Mouse (Mus musculus) limb, embryonic 15.5 days (tissue): ENCODE measurements at regions not wholly inside any gene's neighbourhood (a gene's known extent, or its start where the extent isn't known, plus 50 kb on each side); places are given as distances from the start of the nearest gene placed in this dataset.
A peak's percentile ranks its signal among the peaks of the same experiment; 100 is the strongest.

Source experiments
- ATAC-seq: fragments of 200-750 bp; cut with Nextera tagmentation; 2 replicates; pipeline ENCODE4 v1.8.0; 2017; ENCODE audit warnings: low read depth, moderate TSS enrichment; ENCODE audit not compliant: insufficient number of reproducible peaks, low FRiP score, low TSS enrichment
- H3K27ac ChIP-seq: fragments of 300-500 bp; sonication (generic); 2 replicates; pipeline ENCODE4 v1.5.1; 2015; ENCODE audit warnings: moderate library complexity, mild to moderate bottlenecking, inconsistent platforms
- H3K27me3 ChIP-seq: fragments of 300-500 bp; sonication (generic); 2 replicates; pipeline ENCODE4 v1.6.1; 2015; ENCODE audit warnings: inconsistent platforms
- H3K36me3 ChIP-seq: fragments of 300-500 bp; sonication (generic); 2 replicates; pipeline ENCODE4 v1.6.1; 2015; ENCODE audit warnings: inconsistent platforms
- H3K4me1 ChIP-seq: fragments of 300-500 bp; sonication (generic); 2 replicates; pipeline ENCODE4 v1.6.1; 2015; ENCODE audit warnings: inconsistent platforms
- H3K4me2 ChIP-seq: fragments of 300-500 bp; sonication (generic); 2 replicates; pipeline ENCODE4 v1.6.1; 2015; ENCODE audit warnings: mild to moderate bottlenecking, inconsistent platforms
- H3K4me3 ChIP-seq: fragments of 300-500 bp; sonication (generic); 2 replicates; pipeline ENCODE4 v1.5.1; 2015; ENCODE audit warnings: mild to moderate bottlenecking, inconsistent platforms
- H3K9ac ChIP-seq: fragments of 300-500 bp; sonication (generic); 2 replicates; pipeline ENCODE4 v1.6.1; 2015; ENCODE audit warnings: inconsistent platforms
- H3K9me3 ChIP-seq: fragments of 300-500 bp; sonication (generic); 2 replicates; pipeline ENCODE4 v1.6.1; 2016; ENCODE audit warnings: inconsistent platforms
- WGBS: fragments of 180-500 bp; shearing (Covaris S2); methylation state at CpG from one replicate; pipeline ENCODE4 v1.1.7; 2015; 5-methylcytosine and 5-hydroxymethylcytosine counted together

DNA sequence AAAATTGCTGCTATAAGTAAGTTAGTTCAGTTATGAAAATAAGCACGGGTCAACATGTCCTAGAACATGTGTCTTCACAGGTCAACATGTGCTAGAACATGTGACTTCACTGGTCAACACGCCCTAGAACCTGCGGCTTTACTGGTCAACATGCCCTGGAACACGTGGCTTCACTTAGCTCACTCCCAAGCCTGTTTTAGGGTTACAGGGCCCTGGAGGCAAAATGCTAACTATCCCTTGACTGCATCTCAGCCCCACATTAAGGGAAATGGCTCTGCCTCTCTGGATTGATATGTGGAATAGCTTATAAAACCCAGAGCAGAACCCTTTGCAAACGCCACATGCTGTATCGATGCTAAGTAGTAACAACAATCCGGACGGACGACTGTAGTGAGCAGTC is 67.8 kb downstream of the Nkx6-1 start:
- Histone ChIP-seq H3K27me3 (no peaks in the 10 kb centered on the region), H3K9ac (no peak overlapping the region), H3K4me3 (no peak overlapping the region), H3K27ac (no peak overlapping the region), H3K9me3 (no peaks in the 10 kb centered on the region), H3K4me1 (no peaks in the 10 kb centered on the region), H3K36me3 (no peaks in the 10 kb centered on the region), H3K4me2 (no peak overlapping the region)
- no peak for ATAC-seq
- 58% methylated on average over 9 of the region's 9 CpGs for WGBS

DNA sequence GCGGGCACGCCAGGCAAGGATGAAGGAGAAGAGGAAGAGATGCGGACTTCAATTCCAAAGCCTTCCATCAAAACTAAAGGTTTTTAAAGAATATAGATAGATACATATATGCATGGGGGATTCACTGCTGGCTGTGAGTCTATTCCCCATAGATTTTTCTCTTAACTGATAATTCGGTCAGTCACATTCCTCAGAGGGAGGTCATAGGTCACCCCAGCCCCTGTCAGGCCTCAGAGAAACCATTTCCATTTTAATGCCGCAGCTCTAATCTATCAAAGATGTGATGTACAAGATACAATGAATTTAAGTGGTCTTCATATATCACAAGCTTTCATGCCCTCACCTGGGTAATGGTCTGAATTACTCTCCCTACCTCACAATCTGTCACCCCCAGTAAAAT is 73.6 kb downstream of the Nkx6-1 start:
- 72% methylated on average over 5 of the region's 5 CpGs for WGBS
- Histone ChIP-seq H3K4me3 (no peak overlapping the region), H3K27ac (no peak overlapping the region), H3K9ac (no peak overlapping the region), H3K9me3 (no peaks in the 10 kb centered on the region), H3K36me3 (no peaks in the 10 kb centered on the region), H3K27me3 (no peaks in the 10 kb centered on the region), H3K4me2 (no peak overlapping the region), H3K4me1 (no peaks in the 10 kb centered on the region)
- no peak for ATAC-seq

DNA sequence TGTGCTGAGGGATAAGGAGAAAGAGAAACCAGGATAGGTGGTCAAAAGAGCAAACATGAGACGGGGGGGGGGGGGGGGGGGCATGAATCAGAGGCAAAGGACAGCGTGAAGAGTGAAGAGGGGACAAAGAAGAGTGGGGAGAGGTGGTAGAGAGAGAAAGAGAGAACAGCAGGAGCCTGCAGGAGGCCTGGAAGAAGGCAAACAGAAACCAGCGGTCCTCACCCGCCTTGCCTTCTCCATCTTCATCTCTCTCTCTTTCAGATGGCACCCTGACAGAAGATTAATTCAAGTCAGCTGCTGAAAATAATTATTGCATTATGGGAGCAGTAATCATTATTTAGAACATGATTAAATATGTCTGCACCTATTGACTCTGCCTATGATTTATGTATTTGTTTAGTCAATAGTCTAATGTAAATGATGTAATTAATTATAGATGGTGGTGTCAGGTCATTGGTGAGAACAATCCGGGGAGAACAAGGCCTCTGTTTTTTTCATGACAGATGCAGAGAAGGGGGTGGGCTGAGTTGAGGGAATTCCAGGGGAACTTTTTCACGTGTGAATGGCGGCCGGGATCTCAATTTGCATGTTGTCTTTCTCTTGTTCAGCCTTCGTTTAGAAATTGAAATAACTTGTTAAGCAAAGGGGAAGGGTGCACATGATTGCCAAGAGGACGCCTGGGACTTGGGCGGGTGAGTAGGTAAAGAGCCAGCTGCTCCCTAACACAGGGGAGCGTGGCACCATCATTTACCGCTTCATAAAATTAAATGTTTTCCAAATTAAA is 74.3 kb downstream of the Nkx6-1 start:
- Histone ChIP-seq H3K4me1 (no peaks in the 10 kb centered on the region), H3K9me3 (no peaks in the 10 kb centered on the region), H3K27ac (no peak overlapping the region), H3K4me3 (no peak overlapping the region), H3K4me2 (no peak overlapping the region), H3K27me3 (no peaks in the 10 kb centered on the region), H3K9ac (no peak overlapping the region), H3K36me3 (no peaks in the 10 kb centered on the region)
- WGBS: 58% methylated on average over 12 of the region's 13 CpGs
- no peak for ATAC-seq

DNA sequence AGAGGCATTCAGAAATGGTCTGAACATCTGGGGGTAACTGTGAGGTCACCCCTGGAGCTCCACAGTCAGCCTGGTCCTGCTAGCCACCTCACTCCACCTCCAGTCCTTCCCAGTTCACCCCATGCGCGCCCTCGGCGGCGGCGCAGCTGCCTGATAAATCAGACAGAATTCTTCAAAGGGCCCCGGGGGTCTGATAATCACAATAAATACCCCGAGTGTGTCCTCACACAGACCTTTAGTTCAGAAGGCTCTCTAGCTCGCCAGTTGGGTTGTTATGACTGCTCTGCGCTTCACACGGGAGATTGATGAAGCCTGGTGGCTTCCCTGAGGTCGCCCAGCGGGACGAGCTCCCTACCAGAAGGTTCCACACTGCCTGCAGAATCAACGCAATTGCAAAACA is 91.8 kb downstream of the Nkx6-1 start:
- H3K4me3 ChIP-seq: no peak overlapping the region
- no peaks in the 10 kb centered on the region for H3K9me3 ChIP-seq
- WGBS: 62% methylated on average over 15 of the region's 15 CpGs
- no peak overlapping the region for H3K27ac ChIP-seq
- no peaks in the 10 kb centered on the region for H3K36me3 ChIP-seq
- 0 out of 2 replicates have a peak, but pooled peaks cover 13% of the 10 kb centered on the region for H3K27me3 ChIP-seq
- no peak overlapping the region for H3K4me2 ChIP-seq
- H3K4me1 ChIP-seq: no peaks in the 10 kb centered on the region
- H3K9ac ChIP-seq: no peak overlapping the region
- no peak for ATAC-seq

DNA sequence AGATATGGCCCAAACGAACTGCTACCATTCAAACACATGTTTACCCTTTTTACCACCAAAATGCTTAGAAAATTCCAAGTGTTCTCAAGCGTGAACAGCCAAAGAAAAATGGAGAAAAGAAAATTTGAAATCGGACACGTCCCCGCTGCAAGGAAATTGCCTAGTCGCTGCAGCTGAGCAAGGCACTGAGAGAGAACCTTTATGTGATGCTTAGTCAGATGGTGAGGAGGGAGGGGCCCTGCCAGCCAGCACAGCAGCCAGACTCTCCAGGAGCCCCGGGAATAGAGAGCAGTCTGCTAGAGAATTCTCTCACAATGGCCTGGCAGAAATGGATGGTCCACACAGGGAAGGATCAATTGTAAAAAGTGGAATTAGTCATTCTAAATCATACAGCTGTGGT is 99.0 kb downstream of the Nkx6-1 start:
- no peak overlapping the region for H3K27ac ChIP-seq
- 36% methylated on average over 7 of the region's 7 CpGs for WGBS
- no peak overlapping the region for H3K4me3 ChIP-seq
- no peaks in the 10 kb centered on the region for H3K36me3 ChIP-seq
- no peaks in the 10 kb centered on the region for H3K27me3 ChIP-seq
- no peak overlapping the region for H3K4me2 ChIP-seq
- H3K9me3 ChIP-seq: no peaks in the 10 kb centered on the region
- ATAC-seq: no peak
- H3K4me1 ChIP-seq: no peaks in the 10 kb centered on the region
- H3K9ac ChIP-seq: no peak overlapping the region

DNA sequence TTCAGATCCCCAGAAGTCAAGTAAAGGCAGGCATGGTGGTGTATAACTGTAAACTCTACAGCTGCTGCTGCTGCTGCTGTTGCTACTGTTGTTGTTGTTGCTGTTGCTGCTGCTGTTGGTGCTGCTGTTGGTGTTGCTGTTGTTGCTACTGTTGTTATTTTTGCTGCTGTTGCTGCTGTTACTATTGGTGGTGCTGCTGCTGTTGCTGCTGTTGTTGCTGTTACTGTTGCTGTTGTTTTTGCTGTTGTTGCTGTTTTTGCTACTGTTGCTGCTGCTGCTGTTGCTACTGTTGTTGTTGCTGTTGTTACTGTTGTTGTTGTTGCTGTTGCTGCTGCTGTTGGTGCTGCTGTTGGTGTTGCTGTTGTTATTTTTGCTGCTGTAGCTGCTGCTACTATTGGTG is 104.4 kb downstream of the Nkx6-1 start:
- ATAC-seq: no peak
- H3K27me3 ChIP-seq: no peaks in the 10 kb centered on the region
- H3K36me3 ChIP-seq: no peaks in the 10 kb centered on the region
- H3K9ac ChIP-seq: no peak overlapping the region
- H3K4me2 ChIP-seq: no peak overlapping the region
- no peak overlapping the region for H3K4me3 ChIP-seq
- no peak overlapping the region for H3K27ac ChIP-seq
- peaks cover 6% of the 10 kb centered on the region; the same call in 1 of the 2 replicates for H3K4me1 ChIP-seq
- H3K9me3 ChIP-seq: no peaks in the 10 kb centered on the region

DNA sequence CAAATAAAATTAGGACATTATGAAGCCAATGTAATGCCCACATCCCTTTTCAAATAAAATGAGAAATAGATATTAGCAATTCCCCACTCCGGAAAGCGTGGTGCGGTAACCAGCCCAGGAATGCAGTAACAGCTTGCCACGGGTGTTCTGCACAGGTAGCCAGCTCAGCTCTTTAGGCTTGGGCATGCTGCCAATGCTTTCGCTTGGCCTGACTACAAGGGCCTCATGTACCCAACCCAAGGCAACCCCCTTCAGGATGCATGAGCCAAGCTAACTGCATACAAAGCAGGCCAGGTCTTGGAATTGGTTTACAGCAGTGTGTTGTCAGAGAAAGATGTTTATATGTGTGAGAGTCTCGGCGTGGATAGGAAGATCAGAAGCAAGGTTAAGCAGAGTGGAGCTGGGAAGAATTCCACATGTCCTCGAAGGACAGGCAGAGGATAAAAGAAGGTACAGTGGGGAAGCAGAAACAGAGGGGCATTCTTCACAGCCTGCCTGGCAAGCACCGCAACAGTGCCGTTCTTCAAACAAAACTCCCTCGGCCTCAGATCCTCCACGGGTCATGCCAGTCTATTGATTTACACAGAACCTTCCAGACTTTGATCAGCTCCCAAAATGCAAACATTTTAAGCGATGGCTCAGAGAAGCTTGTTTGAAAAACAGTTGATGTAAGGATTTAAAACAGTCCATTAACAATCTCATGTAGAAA is 106.4 kb downstream of the Nkx6-1 start:
- peaks cover 6% of the 10 kb centered on the region; the same call in 1 of the 2 replicates for H3K4me1 ChIP-seq
- H3K4me3 ChIP-seq: no peak overlapping the region
- H3K9ac ChIP-seq: no peak overlapping the region
- H3K27me3 ChIP-seq: no peaks in the 10 kb centered on the region
- H3K9me3 ChIP-seq: no peaks in the 10 kb centered on the region
- no peak overlapping the region; the same call in 1 of the 2 replicates for H3K27ac ChIP-seq
- ATAC-seq: no peak
- H3K4me2 ChIP-seq: no peak overlapping the region
- 53% methylated on average over 13 of the region's 13 CpGs for WGBS
- H3K36me3 ChIP-seq: no peaks in the 10 kb centered on the region

DNA sequence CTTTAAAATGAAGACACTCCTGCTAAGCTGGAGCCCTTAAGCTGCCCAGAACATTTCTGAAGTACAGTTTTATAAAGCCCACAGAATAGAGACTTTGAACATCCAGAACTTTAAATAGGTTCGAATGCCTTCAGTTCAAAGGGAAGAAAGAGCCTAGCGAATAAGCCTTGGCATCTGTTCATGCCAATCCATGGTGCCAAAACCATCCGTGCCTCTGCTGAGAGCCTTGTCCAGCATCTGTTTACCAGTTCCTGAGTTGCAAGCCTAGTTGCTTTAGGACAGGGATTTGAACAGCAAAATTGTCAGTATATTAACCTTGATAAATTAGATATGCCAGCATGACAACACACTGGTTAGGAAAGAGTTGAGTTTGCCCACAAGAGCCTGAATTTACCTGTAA is 107.6 kb downstream of the Nkx6-1 start:
- Histone ChIP-seq H3K27me3 (no peaks in the 10 kb centered on the region), H3K4me3 (no peak overlapping the region), H3K4me1 (peaks cover 6% of the 10 kb centered on the region; the same call in 1 of the 2 replicates), H3K9me3 (no peaks in the 10 kb centered on the region), H3K27ac (no peak overlapping the region), H3K9ac (no peak overlapping the region), H3K4me2 (no peak overlapping the region), H3K36me3 (no peaks in the 10 kb centered on the region)
- ATAC-seq: no peak
- WGBS: 72% methylated on average over 3 of the region's 3 CpGs

DNA sequence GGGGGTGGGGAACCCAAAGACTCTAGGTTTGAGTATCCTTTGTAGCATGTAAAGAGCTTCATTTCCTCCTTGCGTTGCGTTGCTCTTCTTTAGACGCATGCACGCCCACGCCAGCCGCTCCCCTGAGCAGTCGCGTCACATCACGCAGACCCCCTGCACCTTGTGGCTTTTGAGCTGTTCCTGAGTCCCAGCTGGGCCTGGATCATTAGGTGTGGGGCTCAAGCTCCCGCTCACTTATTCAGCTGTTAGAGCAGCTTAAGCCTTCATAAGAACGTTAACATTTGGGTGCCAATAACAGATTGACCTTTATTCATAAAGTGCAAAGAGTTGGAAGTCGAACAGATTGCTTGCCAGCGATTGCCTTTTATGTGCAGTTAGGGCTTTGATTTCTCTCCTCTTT is 121.5 kb downstream of the Nkx6-1 start:
- Histone ChIP-seq H3K4me2 (no peak overlapping the region), H3K36me3 (no peaks in the 10 kb centered on the region), H3K9ac (no peak overlapping the region), H3K4me1 (peaks cover 7% of the 10 kb centered on the region; the same call in 1 of the 2 replicates), H3K9me3 (no peaks in the 10 kb centered on the region), H3K27ac (no peak overlapping the region), H3K4me3 (no peak overlapping the region), H3K27me3 (peaks cover 41% of the 10 kb centered on the region)
- 31% methylated on average over 13 of the region's 13 CpGs for WGBS
- no peak for ATAC-seq

DNA sequence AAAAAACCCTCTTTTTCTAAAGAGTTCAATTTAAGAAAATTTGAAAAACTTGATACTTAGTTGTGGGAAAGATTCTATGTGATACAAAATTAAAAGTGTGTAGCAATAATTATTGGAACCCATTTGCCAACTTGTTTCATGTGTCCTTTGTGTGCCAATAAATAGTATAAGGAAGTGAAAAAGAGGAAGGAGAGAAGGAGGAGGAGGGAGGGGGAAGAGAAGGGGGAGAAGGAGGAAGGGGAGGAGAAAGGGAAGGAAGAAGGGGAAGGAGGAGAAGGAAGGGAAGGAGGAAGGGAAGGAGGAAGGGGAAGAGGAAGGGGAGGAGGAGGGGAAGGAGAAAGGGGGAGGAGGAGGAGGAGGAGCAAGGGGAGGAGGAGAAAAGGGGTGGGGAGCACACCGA is 125.0 kb downstream of the Nkx6-1 start:
- H3K27ac ChIP-seq: no peak overlapping the region
- WGBS: 29% methylated on average over 1 of the region's 1 CpGs
- no peak for ATAC-seq
- H3K4me3 ChIP-seq: no peak overlapping the region
- H3K9ac ChIP-seq: no peak overlapping the region
- no peaks in the 10 kb centered on the region for H3K36me3 ChIP-seq
- H3K4me1 ChIP-seq: peaks cover 17% of the 10 kb centered on the region; the same call in 1 of the 2 replicates
- H3K9me3 ChIP-seq: no peaks in the 10 kb centered on the region
- H3K27me3 ChIP-seq: peaks cover 46% of the 10 kb centered on the region
- no peak overlapping the region for H3K4me2 ChIP-seq

DNA sequence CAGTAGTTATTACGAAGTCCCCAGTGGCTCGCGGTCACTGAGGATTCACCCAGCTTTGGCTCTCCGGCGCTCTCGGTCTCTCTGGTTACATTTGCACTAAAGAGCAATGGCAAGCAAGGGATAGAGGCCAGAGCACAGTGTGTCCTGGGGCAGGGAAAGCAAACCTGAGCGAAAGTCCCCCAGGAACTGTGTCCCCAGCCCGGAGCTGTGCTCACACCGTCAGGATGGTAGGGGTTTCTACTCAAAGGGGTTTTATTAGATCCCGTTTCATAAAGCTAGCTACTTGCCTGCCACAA is 125.6 kb downstream of the Nkx6-1 start:
- peaks cover 44% of the 10 kb centered on the region for H3K27me3 ChIP-seq

DNA sequence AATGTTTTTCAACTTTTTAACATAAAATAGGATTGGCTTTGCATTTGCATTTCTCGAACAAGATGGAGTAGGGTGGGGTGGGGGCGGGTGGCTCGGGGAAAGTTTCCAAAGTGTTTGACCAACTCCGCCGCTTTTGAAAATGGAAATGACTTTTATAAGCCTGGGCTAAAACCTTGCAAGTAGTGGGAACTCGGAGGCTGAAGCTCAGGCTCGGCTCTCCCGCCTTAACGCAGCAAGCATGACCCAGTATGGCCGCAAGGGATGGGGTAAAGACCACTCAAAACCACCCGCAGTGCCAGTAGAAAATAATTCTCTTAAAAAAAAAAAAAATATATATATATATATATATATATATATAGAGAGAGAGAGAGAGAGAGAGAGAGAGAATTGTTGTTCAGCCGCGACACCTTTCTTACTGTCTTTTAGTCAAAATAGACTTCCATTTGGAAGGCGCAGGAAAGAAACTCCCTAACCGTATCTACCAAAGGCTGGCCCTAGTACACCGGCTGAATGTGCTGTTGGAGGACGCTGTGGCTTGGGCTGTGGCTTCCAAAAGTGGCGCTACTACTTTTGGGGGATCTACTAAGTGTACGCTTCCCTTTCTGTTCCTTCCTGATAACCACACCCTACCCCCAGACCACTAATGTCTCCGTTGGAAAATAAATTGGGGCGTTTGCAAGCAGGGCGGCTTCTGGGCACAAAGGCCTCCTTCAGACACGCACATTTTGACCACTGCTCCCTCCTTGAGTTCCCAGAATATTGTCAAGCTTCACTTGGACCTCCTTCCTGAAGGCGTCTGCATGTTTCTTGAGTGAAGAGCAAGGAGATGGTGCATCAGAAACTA is 126.2 kb downstream of the Nkx6-1 start:
- Histone ChIP-seq H3K4me1 (peaks cover 17% of the 10 kb centered on the region; the same call in 1 of the 2 replicates), H3K4me2 (peak overlapping the region; percentile 43), H3K4me3 (peak overlapping the region; percentile 20), H3K9me3 (no peaks in the 10 kb centered on the region), H3K27ac (no peak overlapping the region), H3K36me3 (no peaks in the 10 kb centered on the region), H3K27me3 (peaks cover 44% of the 10 kb centered on the region), H3K9ac (no peak overlapping the region)
- 4% methylated on average over 24 of the region's 24 CpGs for WGBS
- no peak for ATAC-seq

More for the DNA sequence above, 125.6 kb downstream of the Nkx6-1 start:
- ATAC-seq: no peak
- no peaks in the 10 kb centered on the region for H3K36me3 ChIP-seq
- WGBS: 9% methylated on average over 10 of the region's 10 CpGs
- peak overlapping the region; percentile 11 for H3K4me3 ChIP-seq
- peaks cover 17% of the 10 kb centered on the region; the same call in 1 of the 2 replicates for H3K4me1 ChIP-seq
- H3K4me2 ChIP-seq: peak overlapping the region; percentile 43; the same call in 1 of the 2 replicates
- no peak overlapping the region for H3K27ac ChIP-seq
- no peaks in the 10 kb centered on the region for H3K9me3 ChIP-seq
- H3K9ac ChIP-seq: no peak overlapping the region
